Mouse (Mus musculus) hindbrain, embryonic 14.5 days (tissue): ENCODE data around the gene Erfe. TPM values are rescaled to one million over a fixed set of nuclear protein-coding genes. Genes with fewer than 3 reads are reported as not detected.
A peak's percentile ranks its signal among the peaks of the same experiment; 100 is the strongest.

Source experiments
- ATAC-seq: fragments of 200-750 bp; cut with Nextera tagmentation; 2 replicates; pipeline ENCODE4 v1.8.0; 2017; ENCODE audit warnings: moderate number of reproducible peaks, mild to moderate bottlenecking, moderate TSS enrichment, moderate library complexity; ENCODE audit not compliant: low FRiP score
- DNase-seq: peaks from one replicate; pipeline ENCODE4 v3.0.0-alpha.2; 2015; ENCODE audit warnings: low spot score
- H3K27ac ChIP-seq: fragments of 300-500 bp; sonication (generic); 2 replicates; pipeline ENCODE4 v1.5.1; 2014; ENCODE audit warnings: mild to moderate bottlenecking, moderate library complexity
- H3K27me3 ChIP-seq: fragments of 300-500 bp; sonication (generic); 2 replicates; pipeline ENCODE4 v1.6.1; 2014; ENCODE audit warnings: mild to moderate bottlenecking, low read length, mixed read lengths; ENCODE audit not compliant: control insufficient read depth, insufficient read depth
- H3K36me3 ChIP-seq: fragments of 300-500 bp; sonication (generic); replicated peaks from 2 replicates; pipeline ENCODE4 v1.6.1; 2014; ENCODE audit not compliant: control insufficient read depth, insufficient read depth
- H3K4me1 ChIP-seq: fragments of 300-500 bp; sonication (generic); replicated peaks from 2 replicates; pipeline ENCODE4 v1.6.1; 2014; ENCODE audit warnings: antibody characterized with exemption, low read length, mixed read lengths; ENCODE audit not compliant: control insufficient read depth, insufficient read depth
- H3K4me2 ChIP-seq: fragments of 300-500 bp; sonication (generic); replicated peaks from 2 replicates; pipeline ENCODE4 v1.6.1; 2014; ENCODE audit warnings: mild to moderate bottlenecking, moderate library complexity
- H3K4me3 ChIP-seq: fragments of 300-500 bp; sonication (generic); replicated peaks from 2 replicates; pipeline ENCODE4 v1.5.1; 2014; ENCODE audit warnings: mild to moderate bottlenecking, low read length
- H3K9ac ChIP-seq: fragments of 300-500 bp; sonication (generic); 2 replicates; pipeline ENCODE4 v1.6.1; 2014
- H3K9me3 ChIP-seq: fragments of 300-500 bp; sonication (generic); 2 replicates; pipeline ENCODE4 v1.6.1; 2016; ENCODE audit warnings: low read length; ENCODE audit not compliant: control insufficient read depth
- WGBS: fragments of 180-500 bp; shearing (Covaris S2); extraction: QIAGEN DNeasy Blood & Tissue Kit; methylation state at CpG from one replicate; pipeline ENCODE4 v1.1.7; 2014; 5-methylcytosine and 5-hydroxymethylcytosine counted together
- polyA plus RNA-seq: library from polyadenylated mRNA; unstranded; fragments of >200 nt; fragmentation: Nextera tagmentation; extraction: Ambion mirVana; gene quantifications from 2 replicates; pipeline ENCODE4 v1.2.1, GENCODE M21; 2014

Erfe gene
- polyA plus RNA-seq, 1 experiment from 2014 or later, result 0.66 TPM

- peaks cover 33% of the 10 kb centered on the region for H3K4me1 ChIP-seq
- peaks cover 10% of the 10 kb centered on the region for H3K36me3 ChIP-seq
- H3K9me3 ChIP-seq, result no peaks in the 10 kb centered on the region
- peak overlapping the region; percentile 63; the same call in 1 of the 2 replicates for H3K9ac ChIP-seq
- no peak overlapping the region for H3K4me3 ChIP-seq
- H3K4me2 ChIP-seq, result peak overlapping the region; percentile 95; the same call in 1 of the 2 replicates
- peak overlapping the region; percentile 89 for H3K27ac ChIP-seq
- 40% methylated on average over 4 of the region's 4 CpGs for WGBS
- ATAC-seq, result no peak
- no peaks in the 10 kb centered on the region for H3K27me3 ChIP-seq
- no peak for DNase-seq
Measured at GRCm38 (mm10) chr1:91414903-91415302, 48.7 kb downstream of the Erfe start.

GRCm38 (mm10) chr1:91415311-91415710 lies 49.1 kb downstream of the Erfe start:
- ATAC-seq (no peak), DNase-seq (no peak)
- no peak overlapping the region for H3K4me3 ChIP-seq
- no peaks in the 10 kb centered on the region for H3K27me3 ChIP-seq
- no peaks in the 10 kb centered on the region for H3K9me3 ChIP-seq
- H3K4me1 ChIP-seq, result peaks cover 33% of the 10 kb centered on the region
- H3K36me3 ChIP-seq, result peaks cover 15% of the 10 kb centered on the region
- 46% methylated on average over 5 of the region's 5 CpGs for WGBS
- peak overlapping the region; percentile 63; the same call in 1 of the 2 replicates for H3K9ac ChIP-seq
- 0 out of 2 replicates have a peak overlapping the region, but pooled peaks have one; percentile 95 for H3K4me2 ChIP-seq
- H3K27ac ChIP-seq, result peak overlapping the region; percentile 89

- DNase-seq, result no peak
- H3K4me2 ChIP-seq, result no peak overlapping the region
- no peak for ATAC-seq
- H3K27me3 ChIP-seq, result no peaks in the 10 kb centered on the region
- 77% methylated on average over 1 of the region's 1 CpGs for WGBS
- no peak overlapping the region for H3K9ac ChIP-seq
- peaks cover 22% of the 10 kb centered on the region for H3K4me1 ChIP-seq
- no peak overlapping the region for H3K27ac ChIP-seq
- peaks cover 19% of the 10 kb centered on the region for H3K36me3 ChIP-seq
- no peaks in the 10 kb centered on the region for H3K9me3 ChIP-seq
- H3K4me3 ChIP-seq, result no peak overlapping the region
Measured at GRCm38 (mm10) chr1:91417991-91418390, 51.8 kb downstream of the Erfe start.

DNA sequence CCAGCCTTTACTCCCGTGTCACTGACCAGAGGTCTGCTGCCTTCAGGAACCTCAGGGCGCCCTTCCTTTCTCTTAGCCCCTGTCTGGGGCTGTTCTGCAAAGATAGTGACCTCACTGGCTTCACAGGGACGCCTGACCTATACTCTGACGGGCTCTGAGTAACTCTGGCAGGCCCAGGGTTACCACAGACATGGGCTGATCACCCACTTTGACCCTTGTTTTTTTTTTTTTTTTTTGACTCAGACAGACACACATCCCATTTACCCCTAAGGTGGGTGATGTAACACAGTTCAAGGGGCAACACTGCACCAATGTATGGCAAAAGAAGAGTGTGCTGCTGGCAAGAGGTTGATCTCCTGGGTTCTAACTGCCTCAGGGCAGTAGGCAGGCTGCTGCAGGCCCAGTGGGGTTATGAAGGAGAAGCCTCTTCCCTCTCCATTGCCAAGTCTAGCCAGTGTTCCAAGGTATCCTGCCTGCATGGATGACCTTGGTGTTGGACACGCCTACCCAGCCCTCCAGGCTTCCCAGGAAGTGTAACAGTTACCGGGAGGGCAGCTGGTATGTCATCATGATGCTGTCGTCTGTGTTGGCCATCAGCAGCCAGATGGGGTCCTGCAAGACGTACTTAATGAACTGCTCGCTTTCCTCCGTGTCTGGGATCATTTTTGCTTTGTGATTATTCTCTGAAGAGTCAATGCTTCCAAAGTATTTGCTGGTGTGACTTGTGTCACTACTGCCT lies 53.8 kb downstream of the Erfe start:
- ATAC-seq (no peak), DNase-seq (no peak)
- Histone ChIP-seq H3K4me2 (no peak overlapping the region), H3K9ac (no peak overlapping the region), H3K36me3 (peaks cover 28% of the 10 kb centered on the region), H3K9me3 (no peaks in the 10 kb centered on the region), H3K27me3 (no peaks in the 10 kb centered on the region), H3K4me3 (no peak overlapping the region), H3K27ac (no peak overlapping the region), H3K4me1 (0 out of 2 replicates have a peak, but pooled peaks cover 5% of the 10 kb centered on the region)
- 60% methylated on average over 10 of the region's 10 CpGs for WGBS

DNA sequence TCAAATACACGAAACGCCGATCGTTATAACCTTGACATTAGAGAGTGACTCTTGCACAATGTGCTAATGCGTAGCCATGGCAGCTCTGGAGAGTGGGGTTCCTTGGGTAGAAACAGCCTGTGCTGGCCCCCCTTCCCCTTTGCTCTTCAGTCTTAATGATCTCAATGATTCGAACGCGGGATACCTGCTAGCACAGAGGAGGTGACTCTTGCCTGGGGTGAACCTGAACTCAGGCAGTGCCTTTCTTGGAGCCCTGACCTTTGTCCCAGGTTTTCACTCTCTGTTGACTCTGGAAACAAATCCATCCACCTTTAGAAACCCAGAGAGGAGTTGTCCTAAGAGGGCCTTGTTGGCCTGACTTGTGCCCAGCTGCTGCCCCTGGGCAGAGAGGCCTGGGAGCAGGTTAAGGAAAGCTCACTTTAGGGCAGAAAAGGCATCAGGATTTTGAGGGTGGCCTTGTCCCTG lies 54.4 kb downstream of the Erfe start:
- 91% methylated on average over 8 of the region's 8 CpGs for WGBS
- no peak for ATAC-seq
- Histone ChIP-seq H3K9ac (no peak overlapping the region), H3K4me1 (no peaks in the 10 kb centered on the region), H3K27me3 (no peaks in the 10 kb centered on the region), H3K9me3 (no peaks in the 10 kb centered on the region), H3K36me3 (peaks cover 31% of the 10 kb centered on the region), H3K4me2 (no peak overlapping the region), H3K4me3 (no peak overlapping the region), H3K27ac (no peak overlapping the region)
- no peak for DNase-seq

Other genes starting within 250 kb of the Erfe start
- gene Rbm44, start 221.3 kb upstream of the Erfe start, polyA plus RNA-seq, result 0.43 and 0.78 TPM in 2 replicates
- 12.5 and 14.2 TPM in 2 replicates for gene Ramp1, start 186.6 kb upstream of the Erfe start, polyA plus RNA-seq
- gene Ube2f, start 116.1 kb upstream of the Erfe start, polyA plus RNA-seq, result 63.8 and 67.6 TPM in 2 replicates
- gene Scly, start 68.1 kb upstream of the Erfe start, polyA plus RNA-seq, result 9.7 and 10.5 TPM in 2 replicates
- 0.17 and 0.18 TPM in 2 replicates for gene Espnl, start 44.4 kb upstream of the Erfe start, polyA plus RNA-seq
- gene Klhl30, start 15.4 kb upstream of the Erfe start, polyA plus RNA-seq, result 0.25 and 0.37 TPM in 2 replicates
- 132 and 143 TPM in 2 replicates for gene Ilkap, start 32.4 kb downstream of the Erfe start, polyA plus RNA-seq
- 125 and 129 TPM in 2 replicates for gene Hes6, start 47.6 kb downstream of the Erfe start, polyA plus RNA-seq
- gene Per2, start 92.9 kb downstream of the Erfe start, polyA plus RNA-seq, result 3.5 and 5.2 TPM in 2 replicates
- 6.5 and 7.6 TPM in 2 replicates for gene Traf3ip1, start 128.2 kb downstream of the Erfe start, polyA plus RNA-seq
- gene Asb1, start 174.1 kb downstream of the Erfe start, polyA plus RNA-seq, result 15.7 and 16.7 TPM in 2 replicates